Mouse (Mus musculus): ENCODE measurements at regions not wholly inside any gene's neighbourhood (a gene's known extent, or its start where the extent isn't known, plus 50 kb on each side); places are given as distances from the start of the nearest gene placed in this dataset.

DNA sequence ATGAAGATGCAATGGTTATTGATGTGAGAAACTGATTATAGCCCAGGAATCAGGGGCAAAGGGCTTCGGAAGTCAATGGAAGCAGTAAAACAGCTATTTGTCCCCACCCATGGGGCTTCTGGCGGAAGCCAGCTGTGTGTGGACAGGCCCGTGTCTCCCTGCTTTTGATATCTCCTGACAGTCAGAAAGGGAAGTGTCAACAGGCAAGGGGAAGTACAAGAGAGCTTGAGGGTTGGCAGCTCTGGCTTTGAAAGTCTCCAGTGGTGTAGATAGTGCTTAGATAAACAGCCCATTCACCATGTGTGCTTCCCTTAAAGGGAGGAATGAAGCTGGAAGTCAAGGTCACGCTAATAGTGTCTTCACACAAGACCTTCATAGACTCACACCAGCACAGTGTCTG lies 182.7 kb upstream of the Eci2 start:
- Histone ChIP-seq H3K36me3 (ENCODE audit: control insufficient read depth, insufficient read depth, low read length) (no peaks in the 10 kb centered on the region), H3K4me1 (ENCODE audit: control insufficient read depth, insufficient read depth, insufficient read length) (peaks cover 14% of the 10 kb centered on the region), H3K27ac (ENCODE audit: insufficient read depth, low read length) (no peak overlapping the region), H3K27me3 (ENCODE audit: control insufficient read depth, insufficient read depth, low read length) (no peaks in the 10 kb centered on the region), H3K4me3 (ENCODE audit: extremely low read depth, insufficient read depth, insufficient read length) (no peak overlapping the region)
- peak; percentile 7 to 11 for DNase-seq (ENCODE audit: low read depth in 1 of 2, low spot score in 2 of 2)
- 15% methylated on average over 4 of the region's 4 CpGs for WGBS
- TF ChIP-seq CTCF (IDR thresholded peaks at IDR 0.05; ENCODE audit: extremely low read depth, insufficient read depth, insufficient read length, insufficient replicate concordance) (no peak), POLR2A (IDR thresholded peaks at IDR 0.05; ENCODE audit: low read depth, low read length) (no peak)

DNA sequence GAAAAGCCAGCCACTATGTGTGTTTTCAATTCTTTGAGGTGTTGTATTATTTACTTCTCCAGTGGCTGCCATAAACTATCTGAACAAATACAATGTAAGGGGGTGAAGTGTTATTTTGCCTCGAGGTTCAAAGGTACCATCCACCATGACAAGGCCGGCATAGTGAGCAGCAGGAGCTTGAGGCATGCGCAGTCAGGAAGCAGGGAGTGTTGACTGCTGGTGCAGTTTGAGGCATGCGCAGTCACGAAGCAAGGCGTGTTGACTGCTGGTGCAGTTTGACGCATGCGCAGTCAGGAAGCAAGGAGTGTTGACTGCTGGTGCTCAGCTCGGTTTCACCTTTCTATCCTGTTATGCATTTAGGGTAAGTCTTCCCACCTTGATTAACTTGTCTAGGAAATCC lies 184.9 kb upstream of the Eci2 start:
- H3K4me1 ChIP-seq (ENCODE audit: control insufficient read depth, insufficient read depth, insufficient read length) = peaks cover 14% of the 10 kb centered on the region

DNA sequence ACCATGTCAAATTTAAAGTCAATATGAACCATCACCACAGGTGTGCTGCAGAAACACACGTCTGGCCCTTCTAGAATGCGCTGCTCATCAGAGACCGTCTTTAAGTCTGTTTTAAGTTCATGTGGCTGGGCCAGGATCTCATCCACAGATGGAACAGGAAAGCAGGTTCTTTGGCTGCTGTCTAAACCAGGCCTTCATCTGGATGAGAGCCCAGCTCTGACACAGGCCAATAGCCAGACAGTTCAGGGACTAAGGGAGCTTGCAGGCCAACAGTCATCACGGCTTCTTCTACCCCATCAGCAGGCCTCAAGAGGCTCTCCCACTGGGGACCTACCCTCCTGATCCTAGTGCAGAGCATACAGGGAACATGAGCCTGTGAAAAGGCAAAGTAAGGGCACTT lies 185.4 kb upstream of the Eci2 start:
- Histone ChIP-seq H3K4me1 (ENCODE audit: control insufficient read depth, insufficient read depth, insufficient read length) (peaks cover 14% of the 10 kb centered on the region), H3K27ac (ENCODE audit: insufficient read depth, low read length) (no peak overlapping the region), H3K4me3 (ENCODE audit: extremely low read depth, insufficient read depth, insufficient read length) (no peak overlapping the region), H3K36me3 (ENCODE audit: control insufficient read depth, insufficient read depth, low read length) (no peaks in the 10 kb centered on the region), H3K27me3 (ENCODE audit: control insufficient read depth, insufficient read depth, low read length) (no peaks in the 10 kb centered on the region)
- no peak for TF ChIP-seq CTCF (IDR thresholded peaks at IDR 0.05; ENCODE audit: extremely low read depth, insufficient read depth, insufficient read length, insufficient replicate concordance)
- no peak for TF ChIP-seq POLR2A (IDR thresholded peaks at IDR 0.05; ENCODE audit: low read depth, low read length)
- WGBS = 87% methylated on average over 4 of the region's 4 CpGs
- DNase-seq (ENCODE audit: low read depth in 1 of 2, low spot score in 2 of 2) = no peak

More for the DNA sequence above, 184.9 kb upstream of the Eci2 start:
- WGBS = 95% methylated on average over 9 of the region's 9 CpGs
- no peaks in the 10 kb centered on the region for H3K27me3 ChIP-seq (ENCODE audit: control insufficient read depth, insufficient read depth, low read length)
- no peaks in the 10 kb centered on the region for H3K36me3 ChIP-seq (ENCODE audit: control insufficient read depth, insufficient read depth, low read length)
- DNase-seq (ENCODE audit: low read depth in 1 of 2, low spot score in 2 of 2) = no peak
- H3K27ac ChIP-seq (ENCODE audit: insufficient read depth, low read length) = no peak overlapping the region
- TF ChIP-seq CTCF (IDR thresholded peaks at IDR 0.05; ENCODE audit: extremely low read depth, insufficient read depth, insufficient read length, insufficient replicate concordance) (no peak), POLR2A (IDR thresholded peaks at IDR 0.05; ENCODE audit: low read depth, low read length) (no peak)
- no peak overlapping the region for H3K4me3 ChIP-seq (ENCODE audit: extremely low read depth, insufficient read depth, insufficient read length)

DNA sequence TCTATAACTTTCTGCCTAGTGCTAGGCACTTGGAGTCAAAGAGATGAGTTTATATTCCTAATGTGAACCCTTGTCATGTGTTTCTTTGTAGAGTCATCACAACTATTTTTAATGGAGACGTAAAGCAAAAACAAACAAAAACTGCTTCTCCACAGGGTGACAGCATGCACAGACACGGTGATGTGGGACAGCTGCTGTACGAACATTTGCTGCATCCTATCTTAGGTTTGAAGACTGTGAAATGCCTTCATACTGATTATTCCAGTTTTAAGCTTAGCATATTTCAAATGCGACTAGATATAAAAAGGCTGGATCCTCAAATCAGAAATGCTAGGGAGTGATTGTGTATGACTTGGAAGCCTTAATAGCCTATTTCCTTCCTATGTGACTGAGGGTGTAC lies 187.3 kb upstream of the Eci2 start:
- no peak overlapping the region for H3K4me3 ChIP-seq (ENCODE audit: extremely low read depth, insufficient read depth, insufficient read length)
- 95% methylated on average over 4 of the region's 4 CpGs for WGBS
- H3K36me3 ChIP-seq (ENCODE audit: control insufficient read depth, insufficient read depth, low read length) = no peaks in the 10 kb centered on the region
- no peaks in the 10 kb centered on the region for H3K27me3 ChIP-seq (ENCODE audit: control insufficient read depth, insufficient read depth, low read length)
- no peak overlapping the region for H3K27ac ChIP-seq (ENCODE audit: insufficient read depth, low read length)
- no peak for DNase-seq (ENCODE audit: low read depth in 1 of 2, low spot score in 2 of 2)
- TF ChIP-seq POLR2A (IDR thresholded peaks at IDR 0.05; ENCODE audit: low read depth, low read length) (no peak), CTCF (IDR thresholded peaks at IDR 0.05; ENCODE audit: extremely low read depth, insufficient read depth, insufficient read length, insufficient replicate concordance) (no peak)
- peaks cover 10% of the 10 kb centered on the region for H3K4me1 ChIP-seq (ENCODE audit: control insufficient read depth, insufficient read depth, insufficient read length)

DNA sequence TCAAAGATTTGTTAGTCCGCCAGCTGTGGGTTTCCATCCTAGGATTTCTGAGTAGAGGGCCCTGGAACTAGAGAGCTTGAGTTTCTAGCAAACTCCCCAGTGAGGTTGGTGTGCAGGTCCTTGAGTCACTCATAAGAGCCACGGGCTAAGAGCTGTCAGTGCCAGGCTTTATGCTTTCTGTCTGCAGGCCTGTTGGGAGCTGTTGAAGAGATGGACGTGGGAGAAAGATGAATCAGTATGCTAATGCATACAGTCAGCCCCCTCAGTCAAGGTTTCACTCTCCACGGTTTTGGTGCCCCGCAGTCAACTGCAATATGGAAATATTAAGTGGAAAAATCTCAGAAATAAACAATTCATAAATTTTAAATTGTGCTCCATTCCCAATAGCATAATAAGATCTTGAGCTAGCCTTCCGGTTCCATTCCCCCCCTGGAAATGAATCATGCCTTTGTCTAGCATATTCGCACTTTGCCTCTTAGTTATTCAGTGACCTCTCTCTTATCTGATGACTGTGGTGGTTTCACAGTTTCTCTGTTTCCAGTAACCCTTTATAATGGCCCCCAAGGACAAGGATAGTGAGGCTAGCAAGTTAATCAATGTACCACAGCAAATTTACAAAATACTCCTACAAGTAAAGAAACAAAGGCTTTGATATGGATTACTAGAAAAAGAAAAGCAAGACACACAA lies 199.4 kb upstream of the Eci2 start:
- DNase-seq (ENCODE audit: low read depth in 1 of 2, low spot score in 2 of 2) = no peak
- H3K27ac ChIP-seq (ENCODE audit: insufficient read depth, low read length) = no peak overlapping the region
- no peaks in the 10 kb centered on the region for H3K4me1 ChIP-seq (ENCODE audit: control insufficient read depth, insufficient read depth, insufficient read length)
- H3K27me3 ChIP-seq (ENCODE audit: control insufficient read depth, insufficient read depth, low read length) = no peaks in the 10 kb centered on the region
- WGBS = 88% methylated on average over 7 of the region's 7 CpGs
- no peak overlapping the region for H3K4me3 ChIP-seq (ENCODE audit: extremely low read depth, insufficient read depth, insufficient read length)
- TF ChIP-seq CTCF (IDR thresholded peaks at IDR 0.05; ENCODE audit: extremely low read depth, insufficient read depth, insufficient read length, insufficient replicate concordance) (no peak), POLR2A (IDR thresholded peaks at IDR 0.05; ENCODE audit: low read depth, low read length) (no peak)
- H3K36me3 ChIP-seq (ENCODE audit: control insufficient read depth, insufficient read depth, low read length) = no peaks in the 10 kb centered on the region

DNA sequence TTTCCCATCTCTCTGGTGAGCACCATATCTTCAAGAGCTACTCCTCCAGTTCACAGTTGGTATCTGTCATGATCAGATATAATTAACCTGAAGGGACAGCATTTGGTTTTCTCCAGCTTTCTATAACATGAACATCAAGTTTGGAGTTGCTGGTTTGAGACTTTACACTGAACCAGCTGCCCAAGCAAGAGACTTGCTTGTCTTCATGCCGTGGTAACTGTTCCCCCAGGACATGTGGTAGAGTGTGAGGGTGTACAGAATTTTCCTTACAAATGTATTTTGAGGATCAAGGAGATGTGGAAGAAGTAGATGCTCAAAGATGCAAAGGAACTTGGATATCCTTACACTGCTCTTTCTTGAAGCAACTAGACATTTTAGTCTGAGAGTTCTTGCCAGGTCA lies 200.0 kb upstream of the Eci2 start:
- no peak overlapping the region for H3K4me3 ChIP-seq (ENCODE audit: extremely low read depth, insufficient read depth, insufficient read length)
- no peaks in the 10 kb centered on the region for H3K4me1 ChIP-seq (ENCODE audit: control insufficient read depth, insufficient read depth, insufficient read length)
- no peaks in the 10 kb centered on the region for H3K36me3 ChIP-seq (ENCODE audit: control insufficient read depth, insufficient read depth, low read length)
- no peak overlapping the region for H3K27ac ChIP-seq (ENCODE audit: insufficient read depth, low read length)
- TF ChIP-seq POLR2A (IDR thresholded peaks at IDR 0.05; ENCODE audit: low read depth, low read length) (no peak), CTCF (IDR thresholded peaks at IDR 0.05; ENCODE audit: extremely low read depth, insufficient read depth, insufficient read length, insufficient replicate concordance) (no peak)
- no peak for DNase-seq (ENCODE audit: low read depth in 1 of 2, low spot score in 2 of 2)
- 89% methylated on average over 1 of the region's 1 CpGs for WGBS
- H3K27me3 ChIP-seq (ENCODE audit: control insufficient read depth, insufficient read depth, low read length) = no peaks in the 10 kb centered on the region

DNA sequence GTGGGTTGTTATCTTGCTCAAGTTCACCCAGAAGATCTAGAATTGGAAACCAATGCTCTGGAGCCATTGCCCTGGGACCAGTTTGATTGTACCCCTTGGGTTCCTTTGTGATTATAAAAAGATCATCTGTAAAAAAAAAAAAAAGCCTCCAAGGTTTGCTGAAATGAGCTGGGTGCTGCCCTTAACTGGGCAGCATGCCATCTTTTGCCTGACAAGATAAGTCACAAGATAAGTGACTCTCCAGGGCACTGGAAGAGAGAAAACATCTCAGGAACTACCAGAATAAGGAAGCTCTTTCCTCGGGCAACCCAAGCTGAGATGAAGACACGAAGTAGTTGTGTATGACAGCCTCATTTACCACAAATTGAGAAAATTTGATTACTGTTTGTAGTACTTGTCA lies 202.7 kb upstream of the Eci2 start:
- no peak for TF ChIP-seq POLR2A (IDR thresholded peaks at IDR 0.05; ENCODE audit: low read depth, low read length)
- no peak for TF ChIP-seq CTCF (IDR thresholded peaks at IDR 0.05; ENCODE audit: extremely low read depth, insufficient read depth, insufficient read length, insufficient replicate concordance)
- Histone ChIP-seq H3K27me3 (ENCODE audit: control insufficient read depth, insufficient read depth, low read length) (no peaks in the 10 kb centered on the region), H3K4me3 (ENCODE audit: extremely low read depth, insufficient read depth, insufficient read length) (no peak overlapping the region), H3K4me1 (ENCODE audit: control insufficient read depth, insufficient read depth, insufficient read length) (no peaks in the 10 kb centered on the region), H3K27ac (ENCODE audit: insufficient read depth, low read length) (no peak overlapping the region), H3K36me3 (ENCODE audit: control insufficient read depth, insufficient read depth, low read length) (no peaks in the 10 kb centered on the region)
- WGBS = 47% methylated on average over 2 of the region's 2 CpGs
- DNase-seq (ENCODE audit: low read depth in 1 of 2, low spot score in 2 of 2) = no peak

Data from spleen, adult 2 months (tissue).